8 mouse cellular contexts compared by ENCODE assay signal in the genomic region with DNA sequence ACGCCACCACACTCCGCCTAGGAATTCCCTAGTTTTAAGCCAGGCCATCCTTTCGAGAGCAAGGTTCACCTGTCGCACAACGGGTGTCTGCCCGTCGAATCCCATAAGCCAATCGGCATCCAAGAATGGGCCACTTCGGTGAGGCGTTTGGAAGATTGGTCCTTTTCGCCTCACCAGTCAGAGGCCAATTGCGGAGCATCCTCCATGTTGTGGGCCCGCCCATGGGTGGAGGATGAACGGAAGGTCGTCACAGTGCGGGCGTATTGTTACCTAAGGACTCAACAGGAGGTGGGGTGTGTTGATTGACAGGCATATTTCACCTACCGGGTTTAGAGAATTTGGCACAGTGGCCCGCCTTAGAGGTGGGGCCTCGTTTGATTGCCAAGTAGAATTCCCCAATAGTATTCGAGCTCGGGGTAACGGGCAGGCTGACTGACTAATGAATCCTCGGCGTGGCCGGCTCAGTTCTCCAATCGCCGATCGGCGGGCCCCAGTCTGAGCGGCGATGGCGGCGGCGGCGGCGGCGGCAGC. TPM values are rescaled to one million over a fixed set of nuclear protein-coding genes. Genes with fewer than 3 reads are reported as not detected.
DNase-seq lines count a peak whose midpoint lies in the region; ATAC-seq lines count a peak whose summit lies in the region.

No protein-coding gene starts in this region.

- peaks cover 27% of the 10 kb centered on the region for H3K4me1 ChIP-seq in hindbrain, embryonic 12.5 days

- H3K27ac ChIP-seq in hindbrain, embryonic 12.5 days: peak overlapping the region; percentile 94

- peak overlapping the region; percentile 80 for H3K4me3 ChIP-seq in hindbrain, embryonic 12.5 days

- peak overlapping the region; percentile 97 for H3K9ac ChIP-seq in hindbrain, embryonic 12.5 days

- peaks cover 29% of the 10 kb centered on the region for H3K36me3 ChIP-seq in hindbrain, embryonic 12.5 days

- WGBS in hindbrain, embryonic 12.5 days: under 1% methylated on average over 38 of the region's 38 CpGs

- peak; percentile 100 for ATAC-seq in hindbrain, embryonic 12.5 days (ENCODE audit: low FRiP score)

- H3K4me2 ChIP-seq in hindbrain, embryonic 12.5 days (replicated peaks): peak overlapping the region; percentile 65

- no peaks in the 10 kb centered on the region for H3K9me3 ChIP-seq in hindbrain, embryonic 12.5 days (replicated peaks)

- no peaks in the 10 kb centered on the region for H3K27me3 ChIP-seq in hindbrain, embryonic 12.5 days

- peak; percentile 97 for DNase-seq in NIH3T3 (ENCODE audit: low read depth)
- peak; percentile 98 for DNase-seq in cerebellum, postnatal 10 days
- peak; percentile 98 to 99 for DNase-seq in frontal cortex, postnatal 10 days (ENCODE audit: low spot score in 2 of 2)
- DNase-seq in layer of hippocampus, postnatal 14 days (ENCODE audit: low spot score in 2 of 2): peak; percentile 98 to 100
- peak; percentile 95 for DNase-seq in lung, postnatal 14 days
- peak; percentile 98 for DNase-seq in retina, adult 2 months (ENCODE audit: low read depth, low spot score)
- peak; percentile 95 to 97 for DNase-seq in thymus, postnatal 36 days

RNA-seq across cellular contexts. Expression of gene Pabpn1, which starts 1.4 kb away (rescaled TPM):
- polyA plus RNA-seq in hindbrain, embryonic 12.5 days (2016; fragmentation: Nextera tagmentation; extraction: Ambion mirVana): 200 and 201 TPM in 2 replicates
- 100 to 1,000 TPM; 256 to 278 TPM for total RNA-seq in layer of hippocampus, postnatal 14 days (2021)

RNA-seq across cellular contexts. Expression of gene Gm20521, which starts 10.5 kb away (rescaled TPM):
- 0.32 TPM in 1 of 2 replicates, not detected in the other for polyA plus RNA-seq in hindbrain, embryonic 12.5 days (2016; fragmentation: Nextera tagmentation; extraction: Ambion mirVana)
- total RNA-seq in layer of hippocampus, postnatal 14 days (2021): under 1 TPM; 0.30 to 0.88 TPM

RNA-seq across cellular contexts. Expression of gene Bcl2l2, which starts 10.5 kb away (rescaled TPM):
- 3.6 and 3.7 TPM in 2 replicates for polyA plus RNA-seq in hindbrain, embryonic 12.5 days (2016; fragmentation: Nextera tagmentation; extraction: Ambion mirVana)
- total RNA-seq in layer of hippocampus, postnatal 14 days (2021): 10 to 100 TPM; 95.3 to 96.8 TPM

RNA-seq across cellular contexts. Expression of gene Ppp1r3e, which starts 16.4 kb away (rescaled TPM):
- polyA plus RNA-seq in hindbrain, embryonic 12.5 days (2016; fragmentation: Nextera tagmentation; extraction: Ambion mirVana): 0.48 and 1.5 TPM in 2 replicates
- total RNA-seq in layer of hippocampus, postnatal 14 days (2021): 10 to 100 TPM; 24.3 to 27.5 TPM

RNA-seq across cellular contexts. Expression of gene Slc22a17, which starts 19.2 kb away (rescaled TPM):
- 135 and 137 TPM in 2 replicates for polyA plus RNA-seq in hindbrain, embryonic 12.5 days (2016; fragmentation: Nextera tagmentation; extraction: Ambion mirVana)
- total RNA-seq in layer of hippocampus, postnatal 14 days (2021): 100 to 1,000 TPM; 676 to 680 TPM

Comparison
In these comparisons a context has a peak if more than half of its experiments do, and no peak if none do; other contexts are left out.
1. Peak in every context shown above with its lines: DNase-seq, ATAC-seq, H3K4me3 ChIP-seq and H3K27ac ChIP-seq.